In genomic region chr4:135853987-135854546, GRCm38 (mm10) we compare ENCODE assay signal across 9 mouse cellular contexts. TPM values are rescaled to one million over a fixed set of nuclear protein-coding genes. Genes with fewer than 3 reads are reported as not detected.
DNase-seq lines count a peak whose midpoint lies in the region; ATAC-seq lines count a peak whose summit lies in the region.
"Had no signal": no experiment of that assay in that cellular context is flagged by ENCODE, and none has a peak within 500 bp of the region (broad histone marks: within the 10 kb centered on the region; RNA-seq: fewer than 3 reads in every experiment).

No protein-coding gene starts in this region.

- H3K4me3 ChIP-seq in midbrain, embryonic 10.5 days: 0 out of 2 replicates have a peak overlapping the region, but pooled peaks have one; percentile 95
- no peak overlapping the region for H3K4me3 ChIP-seq in midbrain, embryonic 16.5 days (ENCODE audit: low read depth, low read length)
- no peak overlapping the region for H3K4me3 ChIP-seq in hindbrain, embryonic 15.5 days
- H3K4me3 ChIP-seq in neural tube, embryonic 13.5 days: no peak overlapping the region

- H3K27ac ChIP-seq in midbrain, embryonic 10.5 days (replicated peaks): peak overlapping the region; percentile 99
- no peak overlapping the region for H3K27ac ChIP-seq in midbrain, embryonic 16.5 days (ENCODE audit: low read length)
- H3K27ac ChIP-seq in hindbrain, embryonic 15.5 days (replicated peaks): peak overlapping the region; percentile 99
- H3K27ac ChIP-seq in neural tube, embryonic 13.5 days (replicated peaks): peak overlapping the region; percentile 98; the same call in 1 of the 2 replicates

- peaks cover 6% of the 10 kb centered on the region for H3K36me3 ChIP-seq in midbrain, embryonic 10.5 days
- no peaks in the 10 kb centered on the region for H3K36me3 ChIP-seq in midbrain, embryonic 16.5 days (ENCODE audit: control insufficient read depth, insufficient read depth, low read length)
- H3K36me3 ChIP-seq in hindbrain, embryonic 15.5 days: no peaks in the 10 kb centered on the region
- H3K36me3 ChIP-seq in neural tube, embryonic 13.5 days: no peaks in the 10 kb centered on the region

- no peak overlapping the region for H3K4me2 ChIP-seq in midbrain, embryonic 16.5 days (ENCODE audit: low read length)
- H3K4me2 ChIP-seq in hindbrain, embryonic 15.5 days: no peak overlapping the region
- no peak overlapping the region for H3K4me2 ChIP-seq in neural tube, embryonic 13.5 days

- no peaks in the 10 kb centered on the region for H3K9me3 ChIP-seq in midbrain, embryonic 10.5 days (replicated peaks)
- no peaks in the 10 kb centered on the region for H3K9me3 ChIP-seq in midbrain, embryonic 16.5 days (replicated peaks; ENCODE audit: control insufficient read depth, low read length, poor library complexity, severe bottlenecking)
- H3K9me3 ChIP-seq in hindbrain, embryonic 15.5 days: no peaks in the 10 kb centered on the region
- H3K9me3 ChIP-seq in neural tube, embryonic 13.5 days: no peaks in the 10 kb centered on the region

- H3K27me3 ChIP-seq in midbrain, embryonic 10.5 days (ENCODE audit: low read depth, poor library complexity, severe bottlenecking): no peaks in the 10 kb centered on the region
- no peaks in the 10 kb centered on the region for H3K27me3 ChIP-seq in midbrain, embryonic 16.5 days (ENCODE audit: control insufficient read depth, insufficient read depth, low read depth, low read length)
- H3K27me3 ChIP-seq in hindbrain, embryonic 15.5 days: no peaks in the 10 kb centered on the region
- no peaks in the 10 kb centered on the region for H3K27me3 ChIP-seq in neural tube, embryonic 13.5 days

- peak; percentile 33; the same call in 1 of the 2 replicates for ATAC-seq in frontal cortex, adult (ENCODE audit: low TSS enrichment)
- ATAC-seq in midbrain, embryonic 16.5 days: no peak
- no peak for ATAC-seq in hindbrain, embryonic 15.5 days (ENCODE audit: low FRiP score, low read depth)
- no peak for ATAC-seq in neural tube, embryonic 13.5 days (ENCODE audit: low read depth)

- DNase-seq in frontal cortex, postnatal 14 days (ENCODE audit: low spot score in 2 of 2): no peak
- no peak for DNase-seq in midbrain, embryonic 10.5 days (ENCODE audit: low spot score)
- DNase-seq in ovary, postnatal 14 days (ENCODE audit: low spot score): no peak
- DNase-seq in kidney, adult 8-10 months: no peak
- DNase-seq: heart, postnatal 14 days had no signal

- no peak overlapping the region for H3K9ac ChIP-seq in midbrain, embryonic 16.5 days (ENCODE audit: low read depth, low read length)
- no peak overlapping the region for H3K9ac ChIP-seq in hindbrain, embryonic 15.5 days
- no peak overlapping the region for H3K9ac ChIP-seq in neural tube, embryonic 13.5 days

- peaks cover 45% of the 10 kb centered on the region for H3K4me1 ChIP-seq in midbrain, embryonic 10.5 days
- H3K4me1 ChIP-seq in midbrain, embryonic 16.5 days (ENCODE audit: control insufficient read depth, insufficient read depth, low read length): peaks cover 30% of the 10 kb centered on the region
- H3K4me1 ChIP-seq in hindbrain, embryonic 15.5 days (replicated peaks): peaks cover 39% of the 10 kb centered on the region
- H3K4me1 ChIP-seq in neural tube, embryonic 13.5 days (replicated peaks): peaks cover 47% of the 10 kb centered on the region

- WGBS in midbrain, embryonic 10.5 days: 94% methylated on average over 14 of the region's 14 CpGs
- 88% methylated on average over 14 of the region's 14 CpGs for WGBS in midbrain, embryonic 16.5 days
- 87% methylated on average over 14 of the region's 14 CpGs for WGBS in hindbrain, embryonic 15.5 days
- 94% methylated on average over 14 of the region's 14 CpGs for whole genome bisulfite sequencing in neural tube, embryonic 13.5 days

RNA-seq across cellular contexts. Expression of gene Srsf10, which starts 1.5 kb away (rescaled TPM):
- 368 and 383 TPM in 2 replicates for polyA plus RNA-seq in midbrain, embryonic 10.5 days (2016; fragmentation: Nextera tagmentation; extraction: Ambion mirVana)
- polyA plus RNA-seq in midbrain, embryonic 16.5 days (2015; fragmentation: Nextera tagmentation; extraction: Ambion mirVana): 190 and 211 TPM in 2 replicates
- polyA plus RNA-seq in hindbrain, embryonic 15.5 days (2015; fragmentation: Nextera tagmentation; extraction: Ambion mirVana): 164 and 168 TPM in 2 replicates
- polyA plus RNA-seq in neural tube, embryonic 13.5 days (2015; fragmentation: Nextera tagmentation; extraction: Ambion mirVana): 198 and 233 TPM in 2 replicates

RNA-seq across cellular contexts. Expression of gene Pnrc2, which starts 19.6 kb away (rescaled TPM):
- polyA plus RNA-seq in midbrain, embryonic 10.5 days (2016; fragmentation: Nextera tagmentation; extraction: Ambion mirVana): 216 and 225 TPM in 2 replicates
- polyA plus RNA-seq in midbrain, embryonic 16.5 days (2015; fragmentation: Nextera tagmentation; extraction: Ambion mirVana): 94.2 and 97.5 TPM in 2 replicates
- polyA plus RNA-seq in hindbrain, embryonic 15.5 days (2015; fragmentation: Nextera tagmentation; extraction: Ambion mirVana): 97.7 and 97.9 TPM in 2 replicates
- 109 and 122 TPM in 2 replicates for polyA plus RNA-seq in neural tube, embryonic 13.5 days (2015; fragmentation: Nextera tagmentation; extraction: Ambion mirVana)

RNA-seq across cellular contexts. Expression of gene Cnr2, which starts 41.1 kb away (rescaled TPM):
- 0.46 and 0.60 TPM in 2 replicates for polyA plus RNA-seq in midbrain, embryonic 10.5 days (2016; fragmentation: Nextera tagmentation; extraction: Ambion mirVana)
- 0.06 and 0.14 TPM in 2 replicates for polyA plus RNA-seq in midbrain, embryonic 16.5 days (2015; fragmentation: Nextera tagmentation; extraction: Ambion mirVana)
- polyA plus RNA-seq in hindbrain, embryonic 15.5 days (2015; fragmentation: Nextera tagmentation; extraction: Ambion mirVana): 0.05 and 0.26 TPM in 2 replicates
- polyA plus RNA-seq in neural tube, embryonic 13.5 days (2015; fragmentation: Nextera tagmentation; extraction: Ambion mirVana): 0.12 and 0.25 TPM in 2 replicates
